In the genomic region with DNA sequence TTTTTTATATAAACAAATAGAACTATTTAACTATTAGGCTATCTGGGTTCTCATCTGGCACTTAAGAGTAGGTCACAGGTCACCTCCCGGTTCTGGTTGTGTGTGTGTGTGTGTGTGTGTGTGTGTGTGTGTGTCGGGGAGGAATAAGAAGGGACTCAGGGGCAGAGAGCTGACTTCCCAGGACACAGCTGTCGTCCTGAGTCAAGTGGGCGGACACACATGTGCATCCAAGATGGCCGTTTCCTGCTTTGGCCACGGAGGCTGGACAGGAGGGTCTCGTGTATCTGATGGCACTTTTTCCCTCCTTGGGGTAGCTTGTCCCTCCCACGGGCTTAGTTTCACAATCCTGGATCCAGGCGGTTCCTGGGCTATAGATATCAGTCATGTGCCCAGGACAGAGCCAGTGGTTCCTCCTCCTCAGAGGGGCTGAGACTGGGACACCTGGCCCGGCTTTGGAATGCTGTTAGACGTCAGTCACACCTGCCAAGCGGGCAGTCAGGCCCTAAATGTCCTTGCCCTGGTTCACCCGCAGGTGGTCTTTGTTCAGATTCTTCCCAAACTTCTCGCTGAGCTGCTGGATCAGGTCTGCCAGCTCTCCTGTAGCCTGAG, we compare ENCODE assay signal across 21 mouse cellular contexts. TPM values are rescaled to one million over a fixed set of nuclear protein-coding genes. Genes with fewer than 3 reads are reported as not detected.
DNase-seq lines count a peak whose midpoint lies in the region; ATAC-seq lines count a peak whose summit lies in the region.
"Had no signal": no experiment of that assay in that cellular context is flagged by ENCODE, and none has a peak within 500 bp of the region (broad histone marks: within the 10 kb centered on the region; RNA-seq: fewer than 3 reads in every experiment).

No protein-coding gene starts in this region.

- no peaks in the 10 kb centered on the region for H3K36me3 ChIP-seq in kidney, embryonic 14.5 days (ENCODE audit: control insufficient read depth, insufficient read depth, low read length)
- no peaks in the 10 kb centered on the region for H3K36me3 ChIP-seq in forebrain, embryonic 12.5 days (replicated peaks)
- H3K36me3 ChIP-seq in midbrain, embryonic 13.5 days = no peaks in the 10 kb centered on the region
- H3K36me3 ChIP-seq: embryonic facial prominence, embryonic 15.5 days; limb, embryonic 12.5 days; liver, embryonic 12.5 days had no signal

- no peaks in the 10 kb centered on the region for H3K9me3 ChIP-seq in kidney, embryonic 14.5 days (ENCODE audit: control insufficient read depth, low read length)
- H3K9me3 ChIP-seq in forebrain, embryonic 12.5 days = no peaks in the 10 kb centered on the region
- no peaks in the 10 kb centered on the region for H3K9me3 ChIP-seq in midbrain, embryonic 13.5 days
- H3K9me3 ChIP-seq: embryonic facial prominence, embryonic 15.5 days; limb, embryonic 12.5 days; liver, embryonic 12.5 days had no signal

- peak; percentile 34 for DNase-seq in embryo, embryonic 10 days (ENCODE audit: low spot score)
- no peak for DNase-seq in embryo, embryonic 9.5 days (ENCODE audit: extremely low spot score)
- no peak for DNase-seq in kidney, adult 11 months
- no peak for DNase-seq in adrenal gland, postnatal 25 days
- DNase-seq in left cerebral cortex, postnatal 25 days (ENCODE audit: low spot score in 2 of 2) = no peak
- DNase-seq: adrenal gland, adult 8-10 months; cerebellum, adult 9-11 months; gastrocnemius, postnatal 36 days; kidney, adult 2 months; lung, adult 2 months; thymus, postnatal 36 days had no signal

- H3K4me3 ChIP-seq in kidney, embryonic 14.5 days (ENCODE audit: low read length) = no peak overlapping the region
- no peak overlapping the region for H3K4me3 ChIP-seq in forebrain, embryonic 12.5 days (replicated peaks)
- H3K4me3 ChIP-seq in midbrain, embryonic 13.5 days (replicated peaks) = no peak overlapping the region
- H3K4me3 ChIP-seq: embryonic facial prominence, embryonic 15.5 days; limb, embryonic 12.5 days; liver, embryonic 12.5 days had no signal

- intact Hi-C loops in left cerebral cortex, postnatal 25 days (cut with DNase I) = no loop called here

- H3K27ac ChIP-seq in kidney, embryonic 14.5 days (ENCODE audit: low read depth, low read length) = no peak overlapping the region
- H3K27ac ChIP-seq in forebrain, embryonic 12.5 days = peak overlapping the region; percentile 86
- peak overlapping the region; percentile 90 for H3K27ac ChIP-seq in midbrain, embryonic 13.5 days
- H3K27ac ChIP-seq: embryonic facial prominence, embryonic 15.5 days; limb, embryonic 12.5 days; liver, embryonic 12.5 days had no signal

- no peaks in the 10 kb centered on the region for H3K27me3 ChIP-seq in kidney, embryonic 14.5 days (ENCODE audit: control insufficient read depth, insufficient read depth, low read length)
- no peaks in the 10 kb centered on the region for H3K27me3 ChIP-seq in forebrain, embryonic 12.5 days
- H3K27me3 ChIP-seq in midbrain, embryonic 13.5 days = no peaks in the 10 kb centered on the region
- H3K27me3 ChIP-seq: embryonic facial prominence, embryonic 15.5 days; limb, embryonic 12.5 days; liver, embryonic 12.5 days; Patski had no signal

- 32% methylated on average over 14 of the region's 14 CpGs for WGBS in kidney, embryonic 14.5 days
- 65% methylated on average over 14 of the region's 14 CpGs for WGBS in forebrain, embryonic 12.5 days
- WGBS in midbrain, embryonic 13.5 days = 58% methylated on average over 14 of the region's 14 CpGs

- peaks cover 3% of the 10 kb centered on the region; the same call in 1 of the 2 replicates for H3K4me1 ChIP-seq in kidney, embryonic 14.5 days (ENCODE audit: control insufficient read depth, insufficient read depth, low read length)
- peaks cover 48% of the 10 kb centered on the region for H3K4me1 ChIP-seq in forebrain, embryonic 12.5 days
- H3K4me1 ChIP-seq in midbrain, embryonic 13.5 days (replicated peaks) = peaks cover 46% of the 10 kb centered on the region
- H3K4me1 ChIP-seq: embryonic facial prominence, embryonic 15.5 days; liver, embryonic 12.5 days had no signal

- H3K4me2 ChIP-seq in kidney, embryonic 14.5 days (replicated peaks; ENCODE audit: low read depth, low read length) = no peak overlapping the region
- H3K4me2 ChIP-seq in forebrain, embryonic 12.5 days = no peak overlapping the region
- H3K4me2 ChIP-seq in midbrain, embryonic 13.5 days (replicated peaks) = no peak overlapping the region
- H3K4me2 ChIP-seq: embryonic facial prominence, embryonic 15.5 days; limb, embryonic 12.5 days; liver, embryonic 12.5 days had no signal

- no peak overlapping the region for H3K9ac ChIP-seq in kidney, embryonic 14.5 days (ENCODE audit: low read depth, low read length)
- H3K9ac ChIP-seq in forebrain, embryonic 12.5 days = no peak overlapping the region
- H3K9ac ChIP-seq in midbrain, embryonic 13.5 days (replicated peaks) = no peak overlapping the region
- H3K9ac ChIP-seq: embryonic facial prominence, embryonic 15.5 days; limb, embryonic 12.5 days; liver, embryonic 12.5 days had no signal

- peak; percentile 41; the same call in 1 of the 2 replicates for ATAC-seq in kidney, embryonic 14.5 days (ENCODE audit: low FRiP score, low TSS enrichment)
- ATAC-seq in forebrain, embryonic 12.5 days (ENCODE audit: low FRiP score) = no peak
- no peak for ATAC-seq in midbrain, embryonic 13.5 days
- ATAC-seq: liver, embryonic 12.5 days; Patski had no signal

RNA-seq across cellular contexts. Expression of a gene that starts 19.7 kb away (rescaled TPM):
- 0.15 TPM in 1 of 2 replicates, not detected in the other for polyA plus RNA-seq in kidney, embryonic 14.5 days (2014; fragmentation: Nextera tagmentation; extraction: Ambion mirVana)
- polyA plus RNA-seq in forebrain, embryonic 12.5 days (2016; fragmentation: Nextera tagmentation; extraction: Ambion mirVana) = 0.22 and 0.38 TPM in 2 replicates
- polyA plus RNA-seq in midbrain, embryonic 13.5 days (2015; fragmentation: Nextera tagmentation; extraction: Ambion mirVana) = 0.74 and 1.2 TPM in 2 replicates
- total RNA-seq in adrenal gland, postnatal 25 days (2021) = not detected in 2 replicates
- 10 to 100 TPM; 10.8 to 15.4 TPM for total RNA-seq in left cerebral cortex, postnatal 25 days (2021)
- total RNA-seq: adrenal gland, adult 8-10 months; gastrocnemius, postnatal 36 days; hematopoietic stem cell, adult 5-6 weeks; megakaryocyte-erythroid progenitor cell, adult 5-6 weeks had no signal
- polyA plus RNA-seq: limb, embryonic 12.5 days; liver, embryonic 12.5 days; neural tube, embryonic 11.5 days; Patski had no signal
